Mouse (Mus musculus): Measurements from ENCODE around the gene Thrb. TPM values are rescaled to one million over a fixed set of nuclear protein-coding genes. Genes with fewer than 3 reads are reported as not detected.

Gene Thrb
- total RNA-seq (2021): 1 to 10 TPM; 7.3 to 8.4 TPM
- long read RNA-seq, experiment 1: 0 reads
- long read RNA-seq, experiment 2, partial matches to known transcripts: 0 of 1 reads
- long read RNA-seq, experiment 2, other reads (novel, unspliced or antisense): 1 of 1 reads

- intact Hi-C loops (cut with DNase I; ENCODE audit: low total_unique reads): loop anchor here (10.0 kb wide), 1 partner anchor 265 kb away; no protein-coding TSS in a partner anchor
- peak; percentile 6 for DNase-seq
Measured at GRCm38 (mm10) chr14:17659686-17660328, at the start of gene Thrb. Thrb (plus strand) TSS chr14:17660261.

GRCm38 (mm10) chr14:17621671-17622070, 38.4 kb upstream of the Thrb start:
- intact Hi-C loops (cut with DNase I; ENCODE audit: low total_unique reads): no loop called here
- no peak for DNase-seq

GRCm38 (mm10) chr14:17623936-17624335, 36.1 kb upstream of the Thrb start:
- intact Hi-C loops (cut with DNase I; ENCODE audit: low total_unique reads): no loop called here
- no peak for DNase-seq

- no peak for DNase-seq
- intact Hi-C loops (cut with DNase I; ENCODE audit: low total_unique reads): no loop called here
Measured at GRCm38 (mm10) chr14:17629215-17629614, 30.8 kb upstream of the Thrb start.

- intact Hi-C loops (cut with DNase I; ENCODE audit: low total_unique reads): no loop called here
- DNase-seq: peak; percentile 80
Measured at GRCm38 (mm10) chr14:17632887-17633522, 27.1 kb upstream of the Thrb start.

- intact Hi-C loops (cut with DNase I; ENCODE audit: low total_unique reads): no loop called here
- no peak for DNase-seq
Measured at GRCm38 (mm10) chr14:17636971-17637370, 23.1 kb upstream of the Thrb start.

- intact Hi-C loops (cut with DNase I; ENCODE audit: low total_unique reads): no loop called here
- no peak for DNase-seq
Measured at GRCm38 (mm10) chr14:17641770-17642169, 18.3 kb upstream of the Thrb start.

GRCm38 (mm10) chr14:17655084-17655483, 5.0 kb upstream of the Thrb start:
- DNase-seq: no peak
- intact Hi-C loops (cut with DNase I; ENCODE audit: low total_unique reads): loop anchor here (10.0 kb wide), 1 partner anchor 270 kb away; no protein-coding TSS in a partner anchor

- peak; percentile 84 for DNase-seq
- intact Hi-C loops (cut with DNase I; ENCODE audit: low total_unique reads): loop anchor here (10.0 kb wide), 1 partner anchor 266 kb away; no protein-coding TSS in a partner anchor
Measured at GRCm38 (mm10) chr14:17659031-17659430, 1.0 kb upstream of the Thrb start.

GRCm38 (mm10) chr14:17660329-17661099, 453 bp downstream of the Thrb start:
- intact Hi-C loops (cut with DNase I; ENCODE audit: low total_unique reads): no loop called here
- peak; percentile 86 for DNase-seq

GRCm38 (mm10) chr14:17661100-17661521, 1.1 kb downstream of the Thrb start:
- intact Hi-C loops (cut with DNase I; ENCODE audit: low total_unique reads): no loop called here
- no peak for DNase-seq

- intact Hi-C loops (cut with DNase I; ENCODE audit: low total_unique reads): no loop called here
Measured at GRCm38 (mm10) chr14:17662087-17662486, 2.0 kb downstream of the Thrb start.

GRCm38 (mm10) chr14:17674335-17674734, 14.3 kb downstream of the Thrb start:
- intact Hi-C loops (cut with DNase I; ENCODE audit: low total_unique reads): no loop called here
- DNase-seq: no peak

More at GRCm38 (mm10) chr14:17662087-17662486, 2.0 kb downstream of the Thrb start:
- DNase-seq: no peak

GRCm38 (mm10) chr14:17675214-17675613, 15.2 kb downstream of the Thrb start:
- intact Hi-C loops (cut with DNase I; ENCODE audit: low total_unique reads): no loop called here
- DNase-seq: no peak

GRCm38 (mm10) chr14:17681479-17681878, 21.4 kb downstream of the Thrb start:
- intact Hi-C loops (cut with DNase I; ENCODE audit: low total_unique reads): no loop called here
- DNase-seq: no peak

GRCm38 (mm10) chr14:17684881-17685280, 24.8 kb downstream of the Thrb start:
- intact Hi-C loops (cut with DNase I; ENCODE audit: low total_unique reads): no loop called here

GRCm38 (mm10) chr14:17685491-17685890, 25.4 kb downstream of the Thrb start:
- intact Hi-C loops (cut with DNase I; ENCODE audit: low total_unique reads): no loop called here
- DNase-seq: no peak

More at GRCm38 (mm10) chr14:17684881-17685280, 24.8 kb downstream of the Thrb start:
- DNase-seq: no peak

- no peak for DNase-seq
- intact Hi-C loops (cut with DNase I; ENCODE audit: low total_unique reads): no loop called here
Measured at GRCm38 (mm10) chr14:17686939-17687338, 26.9 kb downstream of the Thrb start.

GRCm38 (mm10) chr14:17691246-17691645, 31.2 kb downstream of the Thrb start:
- no peak for DNase-seq
- intact Hi-C loops (cut with DNase I; ENCODE audit: low total_unique reads): no loop called here

GRCm38 (mm10) chr14:17695526-17695925, 35.5 kb downstream of the Thrb start:
- intact Hi-C loops (cut with DNase I; ENCODE audit: low total_unique reads): no loop called here
- DNase-seq: no peak

Measured in gastrocnemius, postnatal 14 days (tissue).